Mouse (Mus musculus) naive thymus-derived CD4-positive, alpha-beta T cell, adult 2 months (primary cell): Measurements from ENCODE around the gene Ccdc22.

Experiments
- DNase-seq: peaks from one replicate; pipeline ENCODE4 v3.0.0-alpha.2; 2011; ENCODE audit warnings: low read depth

The Ccdc22 gene

GRCm38 (mm10) chrX:7604879-7605574 lies at the start of gene Ccdc22:
Ccdc22 (minus strand) TSS chrX:7605517.
- DNase-seq: peak; percentile 81

GRCm38 (mm10) chrX:7648671-7649304 lies 43.5 kb upstream of the Ccdc22 start:
- DNase-seq: peak; percentile 92

GRCm38 (mm10) chrX:7645349-7645748 lies 40.0 kb upstream of the Ccdc22 start:
- peak; percentile 92 for DNase-seq

GRCm38 (mm10) chrX:7640785-7641184 lies 35.5 kb upstream of the Ccdc22 start:
- DNase-seq: no peak

GRCm38 (mm10) chrX:7639536-7640325 lies 34.4 kb upstream of the Ccdc22 start:
- no peak for DNase-seq

- DNase-seq: peak; percentile 77
These were observed 33.2 kb upstream of the Ccdc22 start, which contains the start of gene Syp for GRCm38 (mm10) chrX:7638401-7639091. Syp (plus strand) TSS chrX:7638471.

GRCm38 (mm10) chrX:7635101-7635500 lies 29.8 kb upstream of the Ccdc22 start:
- no peak for DNase-seq

- no peak for DNase-seq
These were observed 27.2 kb upstream of the Ccdc22 start for GRCm38 (mm10) chrX:7632560-7632959.

- DNase-seq: peak; percentile 74
These were observed 12.7 kb upstream of the Ccdc22 start for GRCm38 (mm10) chrX:7617889-7618551.

- no peak for DNase-seq
These were observed 5.4 kb upstream of the Ccdc22 start for GRCm38 (mm10) chrX:7610536-7611258.

- no peak for DNase-seq
These were observed 4.7 kb upstream of the Ccdc22 start for GRCm38 (mm10) chrX:7610035-7610434.

- DNase-seq: no peak
These were observed 1.5 kb upstream of the Ccdc22 start, which contains the start of gene Cacna1f for GRCm38 (mm10) chrX:7606783-7607182. Cacna1f (plus strand) TSS chrX:7607083.

GRCm38 (mm10) chrX:7605575-7605941 lies 241 bp upstream of the Ccdc22 start:
- peak; percentile 47 for DNase-seq

- DNase-seq: no peak
These were observed 1.3 kb downstream of the Ccdc22 start for GRCm38 (mm10) chrX:7604004-7604403.

GRCm38 (mm10) chrX:7595371-7595770 lies 9.9 kb downstream of the Ccdc22 start:
- DNase-seq: no peak

GRCm38 (mm10) chrX:7586356-7586755 lies 19.0 kb downstream of the Ccdc22 start:
- DNase-seq: peak; percentile 30

GRCm38 (mm10) chrX:7583881-7584280 lies 21.4 kb downstream of the Ccdc22 start:
- DNase-seq: no peak

GRCm38 (mm10) chrX:7581151-7581550 lies 24.2 kb downstream of the Ccdc22 start:
- no peak for DNase-seq

- DNase-seq: no peak
These were observed 30.5 kb downstream of the Ccdc22 start for GRCm38 (mm10) chrX:7574885-7575231.

- peak; percentile 96 for DNase-seq
These were observed 31.0 kb downstream of the Ccdc22 start, which contains the start of gene Ppp1r3f for GRCm38 (mm10) chrX:7574087-7574884. Ppp1r3f (minus strand) TSS chrX:7574283.
